Mouse (Mus musculus): ENCODE measurements around the gene Timm17a. TPM values are rescaled to one million over a fixed set of nuclear protein-coding genes. Genes with fewer than 3 reads are reported as not detected.

Timm17a gene
- polyA plus RNA-seq, 1 experiment: not detected

DNA sequence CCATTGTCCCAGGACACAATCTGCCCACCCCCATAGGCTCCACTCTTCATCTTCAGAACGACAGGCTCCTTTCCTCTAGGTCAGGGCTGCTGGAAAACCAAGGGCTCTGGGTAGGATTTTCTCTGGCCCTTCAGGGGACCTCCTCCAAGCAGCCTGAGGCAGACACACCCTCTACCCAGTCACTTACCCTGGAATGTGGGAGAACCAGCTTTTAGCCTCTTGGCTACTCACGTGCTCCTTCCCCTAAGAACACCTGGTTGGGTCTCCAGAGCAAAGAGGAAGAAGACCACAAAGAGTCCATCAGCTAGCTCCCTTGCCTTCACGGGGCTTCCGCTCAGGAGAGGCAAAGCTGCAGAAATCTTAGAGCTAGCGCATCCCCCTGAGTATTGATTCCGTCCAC lies 52.6 kb downstream of the Timm17a start:
- Histone ChIP-seq H3K4me3 (ENCODE audit: insufficient read depth, low read depth, low read length) (no peak overlapping the region), H3K27ac (ENCODE audit: insufficient read depth, low read depth, low read length) (no peak overlapping the region), H3K4me1 (ENCODE audit: control insufficient read depth, insufficient read depth, low read length) (peaks cover 5% of the 10 kb centered on the region)
- 83% methylated on average over 6 of the region's 6 CpGs for WGBS
- TF ChIP-seq POLR2A (IDR thresholded peaks at IDR 0.05; ENCODE audit: insufficient read depth, low read depth, low read length) (no peak), CTCF (IDR thresholded peaks at IDR 0.05; ENCODE audit: insufficient read depth, low read depth, low read length) (no peak)

DNA sequence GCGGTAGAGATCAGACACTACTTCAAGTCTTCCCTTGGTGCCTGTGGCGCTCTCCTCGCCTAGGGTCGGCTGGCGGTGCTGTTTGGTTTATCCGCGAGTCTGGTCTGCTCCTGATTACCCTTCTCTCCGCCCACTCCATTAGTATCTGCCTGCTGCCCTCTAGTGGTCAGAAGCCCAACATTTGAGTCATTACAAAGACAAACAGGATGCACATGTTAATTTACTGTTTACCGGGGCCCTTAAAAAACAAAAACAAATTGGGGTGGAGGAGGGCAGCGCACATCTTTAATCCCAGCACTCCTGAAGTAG lies 54.5 kb downstream of the Timm17a start:
- WGBS: 1% methylated on average over 10 of the region's 10 CpGs
- Histone ChIP-seq H3K4me1 (ENCODE audit: control insufficient read depth, insufficient read depth, low read length) (peaks cover 5% of the 10 kb centered on the region), H3K4me3 (ENCODE audit: insufficient read depth, low read depth, low read length) (peak overlapping the region; percentile 34; the same call in 1 of the 2 replicates), H3K27ac (ENCODE audit: insufficient read depth, low read depth, low read length) (no peak overlapping the region)
- no peak for TF ChIP-seq POLR2A (IDR thresholded peaks at IDR 0.05; ENCODE audit: insufficient read depth, low read depth, low read length)
- TF ChIP-seq CTCF (IDR thresholded peaks at IDR 0.05; ENCODE audit: insufficient read depth, low read depth, low read length): no peak

DNA sequence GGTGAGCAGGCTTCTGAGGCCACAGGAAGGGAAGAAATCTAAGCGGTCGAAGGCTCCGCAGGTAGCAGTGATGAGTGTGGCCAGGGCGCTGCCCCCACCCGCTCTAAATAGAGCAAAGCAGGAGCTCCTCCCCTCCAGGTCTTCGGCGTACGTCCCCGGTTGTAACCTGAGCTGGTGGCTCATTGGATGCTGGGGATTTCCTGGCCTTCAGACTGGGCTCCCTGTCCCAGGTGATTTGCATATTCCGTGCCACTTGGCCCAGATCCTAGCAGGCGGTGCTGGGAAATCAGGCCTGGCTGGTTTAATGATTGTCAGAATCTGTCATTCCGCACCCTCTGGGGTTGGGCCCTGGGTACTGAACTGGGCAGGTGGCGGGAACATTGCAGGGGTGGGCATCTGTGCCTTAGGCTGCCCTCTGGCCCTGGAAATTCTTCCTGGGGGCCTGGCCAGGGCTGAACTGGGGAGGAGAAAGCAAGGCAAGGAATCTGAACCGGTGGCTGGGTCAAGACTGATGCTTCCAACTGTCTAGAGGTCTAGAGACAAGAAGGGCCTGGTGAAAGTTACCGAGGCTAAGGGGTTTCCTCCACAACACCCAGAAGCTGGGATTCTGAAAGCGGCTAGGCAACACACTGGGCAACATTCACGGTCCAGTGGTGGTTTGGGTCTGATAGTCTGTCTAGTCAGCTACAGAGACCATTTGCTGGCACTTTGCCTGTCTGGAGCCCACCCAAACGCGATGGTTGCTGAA lies 55.0 kb downstream of the Timm17a start, which contains the start of gene Elf3:
Gene Elf3 (minus strand): TSS at position 189 of the 748 bp plus-strand sequence.
- H3K27ac ChIP-seq (ENCODE audit: insufficient read depth, low read depth, low read length): no peak within 1 kb of the TSS
- 48% methylated on average over 19 of the region's 19 CpGs for WGBS
- peaks cover 5% of the 10 kb centered on the region for H3K4me1 ChIP-seq (ENCODE audit: control insufficient read depth, insufficient read depth, low read length)
- TF ChIP-seq POLR2A (IDR thresholded peaks at IDR 0.05; ENCODE audit: insufficient read depth, low read depth, low read length) (no peak), CTCF (IDR thresholded peaks at IDR 0.05; ENCODE audit: insufficient read depth, low read depth, low read length) (peak; percentile 35; the same call in 1 of the 2 replicates)
- H3K4me3 ChIP-seq (ENCODE audit: insufficient read depth, low read depth, low read length): peak within 1 kb of the TSS; percentile 34; the same call in 1 of the 2 replicates

DNA sequence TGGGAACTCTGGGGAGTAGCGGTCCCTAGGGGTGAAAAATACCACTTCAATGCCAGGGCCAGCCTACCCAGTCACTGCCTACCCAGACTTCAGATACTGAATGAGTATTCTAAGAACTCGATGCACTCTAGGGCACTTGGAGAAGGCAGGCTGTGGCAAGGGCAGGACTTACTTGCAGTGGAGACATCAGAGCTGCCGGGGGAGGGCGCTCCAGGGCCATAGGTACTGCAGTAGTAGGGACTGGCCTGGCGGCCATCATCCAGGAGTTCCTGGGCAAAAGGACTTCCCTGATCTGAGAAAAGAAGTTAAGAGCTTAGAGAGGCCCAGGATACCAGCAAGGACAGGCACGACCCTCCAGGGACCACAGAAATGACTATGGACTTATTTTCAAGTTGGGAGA lies 57.3 kb downstream of the Timm17a start:
- no peak overlapping the region for H3K4me3 ChIP-seq (ENCODE audit: insufficient read depth, low read depth, low read length)
- 87% methylated on average over 6 of the region's 6 CpGs for WGBS
- TF ChIP-seq POLR2A (IDR thresholded peaks at IDR 0.05; ENCODE audit: insufficient read depth, low read depth, low read length) (no peak), CTCF (IDR thresholded peaks at IDR 0.05; ENCODE audit: insufficient read depth, low read depth, low read length) (no peak)

DNA sequence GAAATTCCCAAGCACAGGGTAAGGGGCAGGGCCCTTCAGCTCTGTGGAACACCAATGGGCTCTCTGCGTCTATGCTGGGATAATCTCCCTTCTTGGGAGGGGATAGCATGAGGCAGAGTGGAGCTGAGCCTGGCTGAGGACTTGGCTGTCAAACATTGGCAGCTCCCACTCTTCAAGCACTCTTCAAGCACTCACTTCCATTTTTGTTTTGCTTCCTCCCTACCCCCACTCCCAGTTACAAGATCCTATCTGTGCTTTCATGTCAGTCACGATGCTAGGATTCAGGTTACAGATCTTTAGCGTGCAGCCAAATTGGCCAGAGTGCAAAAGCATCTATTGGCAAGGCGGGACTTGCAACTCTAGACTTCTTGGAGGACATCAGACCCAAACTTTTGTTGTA lies 60.7 kb downstream of the Timm17a start:
- H3K27ac ChIP-seq (ENCODE audit: insufficient read depth, low read depth, low read length): no peak overlapping the region
- peaks cover 4% of the 10 kb centered on the region; the same call in 1 of the 2 replicates for H3K4me1 ChIP-seq (ENCODE audit: control insufficient read depth, insufficient read depth, low read length)
- H3K4me3 ChIP-seq (ENCODE audit: insufficient read depth, low read depth, low read length): no peak overlapping the region
- 74% methylated on average over 4 of the region's 4 CpGs for WGBS
- TF ChIP-seq CTCF (IDR thresholded peaks at IDR 0.05; ENCODE audit: insufficient read depth, low read depth, low read length) (no peak), POLR2A (IDR thresholded peaks at IDR 0.05; ENCODE audit: insufficient read depth, low read depth, low read length) (no peak)

More for the DNA sequence above, 57.3 kb downstream of the Timm17a start:
- Histone ChIP-seq H3K4me1 (ENCODE audit: control insufficient read depth, insufficient read depth, low read length) (peaks cover 5% of the 10 kb centered on the region), H3K27ac (ENCODE audit: insufficient read depth, low read depth, low read length) (no peak overlapping the region)

DNA sequence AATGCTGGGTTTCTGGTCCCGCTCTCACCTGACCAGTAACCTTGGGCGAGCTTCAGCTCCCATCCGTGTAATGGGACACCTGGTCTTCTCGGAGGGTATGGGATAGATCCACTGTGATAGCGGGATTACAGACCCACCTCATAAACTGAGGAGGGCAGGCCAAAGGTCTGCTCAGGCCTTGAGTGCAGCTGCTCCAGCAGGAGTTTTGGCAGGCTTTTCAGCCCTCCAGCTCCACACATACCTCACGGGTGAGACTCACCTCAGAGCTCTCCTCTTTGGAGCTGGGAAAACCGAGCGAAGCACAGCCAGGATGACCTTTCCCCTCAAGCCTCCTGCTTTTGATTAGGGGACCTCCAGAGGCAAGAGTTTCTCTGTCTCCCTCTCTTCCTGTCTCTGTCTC lies 62.2 kb downstream of the Timm17a start:
- 97% methylated on average over 8 of the region's 8 CpGs for WGBS
- H3K4me1 ChIP-seq (ENCODE audit: control insufficient read depth, insufficient read depth, low read length): peaks cover 4% of the 10 kb centered on the region; the same call in 1 of the 2 replicates
- H3K27ac ChIP-seq (ENCODE audit: insufficient read depth, low read depth, low read length): no peak overlapping the region
- no peak overlapping the region for H3K4me3 ChIP-seq (ENCODE audit: insufficient read depth, low read depth, low read length)
- no peak for TF ChIP-seq POLR2A (IDR thresholded peaks at IDR 0.05; ENCODE audit: insufficient read depth, low read depth, low read length)
- no peak for TF ChIP-seq CTCF (IDR thresholded peaks at IDR 0.05; ENCODE audit: insufficient read depth, low read depth, low read length)

DNA sequence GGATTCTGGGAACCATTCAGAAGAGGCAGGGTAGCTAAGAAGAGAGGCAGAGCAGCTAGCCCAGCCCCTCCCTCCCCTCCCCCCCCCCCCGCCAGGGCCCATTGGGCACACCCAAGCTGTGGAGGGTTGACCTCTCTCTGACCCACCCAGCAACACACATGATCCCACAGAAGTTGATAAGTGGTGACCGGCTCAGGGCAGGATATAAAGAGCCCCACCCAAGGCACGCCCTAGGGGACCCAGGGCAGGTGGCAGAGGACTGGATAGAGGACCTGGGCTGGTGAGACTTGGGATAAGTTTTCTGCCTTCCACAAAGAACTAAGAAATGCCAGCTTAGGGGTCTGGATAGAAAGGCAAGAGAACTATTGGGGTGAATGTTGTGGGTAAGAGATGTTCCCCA lies 62.9 kb downstream of the Timm17a start:
- TF ChIP-seq CTCF (IDR thresholded peaks at IDR 0.05; ENCODE audit: insufficient read depth, low read depth, low read length) (no peak), POLR2A (IDR thresholded peaks at IDR 0.05; ENCODE audit: insufficient read depth, low read depth, low read length) (no peak)
- WGBS: 80% methylated on average over 3 of the region's 3 CpGs
- no peak overlapping the region for H3K4me3 ChIP-seq (ENCODE audit: insufficient read depth, low read depth, low read length)
- H3K27ac ChIP-seq (ENCODE audit: insufficient read depth, low read depth, low read length): no peak overlapping the region
- peaks cover 4% of the 10 kb centered on the region; the same call in 1 of the 2 replicates for H3K4me1 ChIP-seq (ENCODE audit: control insufficient read depth, insufficient read depth, low read length)

DNA sequence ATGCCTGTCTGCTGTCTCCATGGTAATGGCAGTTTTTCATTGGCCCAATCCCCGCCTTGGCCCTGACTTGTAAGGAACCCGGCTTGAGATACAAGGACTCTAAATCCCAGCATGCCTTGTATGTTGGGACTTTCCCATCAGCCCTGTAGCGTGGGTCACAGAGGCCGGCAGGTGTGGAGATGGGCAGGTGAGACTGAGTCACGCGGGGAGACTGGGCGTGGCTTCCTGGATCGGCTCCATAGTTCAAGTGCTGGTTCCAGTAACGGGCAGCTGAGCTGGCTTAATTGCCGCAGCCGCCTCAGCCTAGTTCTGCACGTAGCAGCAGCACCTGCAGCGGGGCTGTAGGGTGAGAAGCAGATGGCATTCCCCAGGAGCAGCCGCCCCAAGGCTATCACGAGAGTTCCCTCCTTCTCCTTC lies 65.1 kb downstream of the Timm17a start:
- TF ChIP-seq POLR2A (IDR thresholded peaks at IDR 0.05; ENCODE audit: insufficient read depth, low read depth, low read length): no peak
- no peak for TF ChIP-seq CTCF (IDR thresholded peaks at IDR 0.05; ENCODE audit: insufficient read depth, low read depth, low read length)
- Histone ChIP-seq H3K4me3 (ENCODE audit: insufficient read depth, low read depth, low read length) (peak overlapping the region; percentile 39), H3K27ac (ENCODE audit: insufficient read depth, low read depth, low read length) (no peak overlapping the region), H3K4me1 (ENCODE audit: control insufficient read depth, insufficient read depth, low read length) (peaks cover 4% of the 10 kb centered on the region; the same call in 1 of the 2 replicates)
- WGBS: 7% methylated on average over 15 of the region's 15 CpGs

Other genes with a start within 250 kb of the Timm17a start
- 68.5 TPM in 1 of 2 replicates, not detected in the other for gene Lgr6, start 208.5 kb downstream of the Timm17a start, polyA plus RNA-seq (2012; ENCODE audit: insufficient read depth, insufficient read length, low replicate concordance, missing spikeins)
- not detected in 2 replicates for gene Ptpn7, start 181.1 kb downstream of the Timm17a start, polyA plus RNA-seq (2012; ENCODE audit: insufficient read depth, insufficient read length, low replicate concordance, missing spikeins)
- 415 TPM in 1 of 2 replicates, not detected in the other for gene Arl8a, start 167.0 kb downstream of the Timm17a start, polyA plus RNA-seq (2012; ENCODE audit: insufficient read depth, insufficient read length, low replicate concordance, missing spikeins)
- gene Gpr37l1, start 146.1 kb downstream of the Timm17a start, polyA plus RNA-seq (2012; ENCODE audit: insufficient read depth, insufficient read length, low replicate concordance, missing spikeins): not detected in 2 replicates
- not detected in 2 replicates for gene Elf3, start 55.2 kb downstream of the Timm17a start, polyA plus RNA-seq (2012; ENCODE audit: insufficient read depth, insufficient read length, low replicate concordance, missing spikeins)
- gene Rnpep, start 29.7 kb downstream of the Timm17a start, polyA plus RNA-seq (2012; ENCODE audit: insufficient read depth, insufficient read length, low replicate concordance, missing spikeins): not detected in 2 replicates
- gene Lmod1, start 11.0 kb upstream of the Timm17a start, polyA plus RNA-seq (2012; ENCODE audit: insufficient read depth, insufficient read length, low replicate concordance, missing spikeins): not detected in 2 replicates
- not detected in 2 replicates for gene Shisa4, start 61.5 kb upstream of the Timm17a start, polyA plus RNA-seq (2012; ENCODE audit: insufficient read depth, insufficient read length, low replicate concordance, missing spikeins)
- not detected in 2 replicates for gene Ipo9, start 116.7 kb upstream of the Timm17a start, polyA plus RNA-seq (2012; ENCODE audit: insufficient read depth, insufficient read length, low replicate concordance, missing spikeins)

Measured in olfactory bulb, adult 2 months (tissue).